Mouse (Mus musculus): ENCODE measurements around the gene Pip4p1. TPM values are rescaled to one million over a fixed set of nuclear protein-coding genes. Genes with fewer than 3 reads are reported as not detected.
A peak's percentile ranks its signal among the peaks of the same experiment; 100 is the strongest.
"Not testable (repeated sequence)": the region's sequence is repeated elsewhere in the genome, so short reads cannot be mapped to it uniquely, and the experiment has no call there.

Pip4p1 gene
- polyA plus RNA-seq, 1 experiment from 2014 or later: 99.5 TPM

GRCm38 (mm10) chr14:50929951-50930350, 705 bp downstream of the Pip4p1 start:
- peak overlapping the region; percentile 62 for H3K4me3 ChIP-seq (ENCODE audit: low read depth, low read length)
- H3K4me2 ChIP-seq (ENCODE audit: low read length): peak overlapping the region; percentile 77
- H3K9ac ChIP-seq (ENCODE audit: low read depth, low read length): peak overlapping the region; percentile 86
- H3K36me3 ChIP-seq (ENCODE audit: control insufficient read depth, insufficient read depth, low read length): peaks cover 17% of the 10 kb centered on the region
- 17% methylated on average over 10 of the region's 10 CpGs for WGBS
- no peaks in the 10 kb centered on the region for H3K9me3 ChIP-seq (replicated peaks; ENCODE audit: control insufficient read depth, low read length, poor library complexity, severe bottlenecking)
- H3K27me3 ChIP-seq (ENCODE audit: control insufficient read depth, insufficient read depth, low read depth, low read length): no peaks in the 10 kb centered on the region
- no peak for ATAC-seq
- peaks cover 29% of the 10 kb centered on the region for H3K4me1 ChIP-seq (ENCODE audit: control insufficient read depth, insufficient read depth, low read length)
- peak overlapping the region; percentile 84 for H3K27ac ChIP-seq (ENCODE audit: low read length)

- Histone ChIP-seq H3K36me3 (ENCODE audit: control insufficient read depth, insufficient read depth, low read length) (peaks cover 17% of the 10 kb centered on the region), H3K4me2 (ENCODE audit: low read length) (no peak overlapping the region), H3K27ac (ENCODE audit: low read length) (no peak overlapping the region), H3K9me3 (replicated peaks; ENCODE audit: control insufficient read depth, low read length, poor library complexity, severe bottlenecking) (no peaks in the 10 kb centered on the region), H3K9ac (ENCODE audit: low read depth, low read length) (no peak overlapping the region), H3K4me1 (ENCODE audit: control insufficient read depth, insufficient read depth, low read length) (peaks cover 36% of the 10 kb centered on the region), H3K27me3 (ENCODE audit: control insufficient read depth, insufficient read depth, low read depth, low read length) (no peaks in the 10 kb centered on the region), H3K4me3 (ENCODE audit: low read depth, low read length) (no peak overlapping the region)
- WGBS: 82% methylated on average over 3 of the region's 3 CpGs
- no peak for ATAC-seq
Measured at GRCm38 (mm10) chr14:50927366-50927765, 3.3 kb downstream of the Pip4p1 start.

- WGBS: 2% methylated on average over 38 of the region's 38 CpGs
- peak; percentile 71 for ATAC-seq
- peaks cover 17% of the 10 kb centered on the region for H3K36me3 ChIP-seq (ENCODE audit: control insufficient read depth, insufficient read depth, low read length)
Measured at GRCm38 (mm10) chr14:50925111-50925920, 5.3 kb downstream of the Pip4p1 start.

GRCm38 (mm10) chr14:50924281-50925064, 6.2 kb downstream of the Pip4p1 start, which contains the start of the genes Osgep and Apex1:
TSS of gene Osgep (minus strand) at chr14:50924893.
TSS of gene Apex1 (plus strand) at chr14:50924968.
- H3K27ac ChIP-seq (ENCODE audit: low read length): peak within 1 kb of the TSS; percentile 87
- H3K4me2 ChIP-seq (ENCODE audit: low read length): peak within 1 kb of the TSS; percentile 85
- H3K9ac ChIP-seq (ENCODE audit: low read depth, low read length): peak within 1 kb of the TSS; percentile 83
- under 1% methylated on average over 57 of the region's 57 CpGs for WGBS
- H3K36me3 ChIP-seq (ENCODE audit: control insufficient read depth, insufficient read depth, low read length): peaks cover 17% of the 10 kb centered on the region
- H3K4me3 ChIP-seq (ENCODE audit: low read depth, low read length): peak within 1 kb of the TSS; percentile 64
- peak; percentile 95 for ATAC-seq
- no peaks in the 10 kb centered on the region for H3K9me3 ChIP-seq (replicated peaks; ENCODE audit: control insufficient read depth, low read length, poor library complexity, severe bottlenecking)
- H3K27me3 ChIP-seq (ENCODE audit: control insufficient read depth, insufficient read depth, low read depth, low read length): no peaks in the 10 kb centered on the region
- H3K4me1 ChIP-seq (ENCODE audit: control insufficient read depth, insufficient read depth, low read length): peaks cover 23% of the 10 kb centered on the region

More at GRCm38 (mm10) chr14:50925111-50925920, 5.3 kb downstream of the Pip4p1 start:
- no peaks in the 10 kb centered on the region for H3K9me3 ChIP-seq (replicated peaks; ENCODE audit: control insufficient read depth, low read length, poor library complexity, severe bottlenecking)
- peak overlapping the region; percentile 87 for H3K27ac ChIP-seq (ENCODE audit: low read length)
- peak overlapping the region; percentile 64 for H3K4me3 ChIP-seq (ENCODE audit: low read depth, low read length)
- peak overlapping the region; percentile 85 for H3K4me2 ChIP-seq (ENCODE audit: low read length)
- peak overlapping the region; percentile 83 for H3K9ac ChIP-seq (ENCODE audit: low read depth, low read length)
- H3K4me1 ChIP-seq (ENCODE audit: control insufficient read depth, insufficient read depth, low read length): peaks cover 29% of the 10 kb centered on the region
- H3K27me3 ChIP-seq (ENCODE audit: control insufficient read depth, insufficient read depth, low read depth, low read length): no peaks in the 10 kb centered on the region

GRCm38 (mm10) chr14:50923437-50923836, 7.2 kb downstream of the Pip4p1 start:
- 79% methylated on average over 1 of the region's 1 CpGs for WGBS
- not testable (repeated sequence) for H3K9me3 ChIP-seq (replicated peaks; ENCODE audit: control insufficient read depth, low read length, poor library complexity, severe bottlenecking); H3K27ac ChIP-seq (ENCODE audit: low read length); ATAC-seq; H3K27me3 ChIP-seq (ENCODE audit: control insufficient read depth, insufficient read depth, low read depth, low read length)
- Histone ChIP-seq H3K4me2 (ENCODE audit: low read length) (peak overlapping the region; percentile 78), H3K9ac (ENCODE audit: low read depth, low read length) (peak overlapping the region; percentile 73; the same call in 1 of the 2 replicates), H3K36me3 (ENCODE audit: control insufficient read depth, insufficient read depth, low read length) (peaks cover 11% of the 10 kb centered on the region), H3K4me3 (ENCODE audit: low read depth, low read length) (peak overlapping the region; percentile 64), H3K4me1 (ENCODE audit: control insufficient read depth, insufficient read depth, low read length) (peaks cover 17% of the 10 kb centered on the region)

- no peak for ATAC-seq
- Histone ChIP-seq H3K9me3 (replicated peaks; ENCODE audit: control insufficient read depth, low read length, poor library complexity, severe bottlenecking) (no peaks in the 10 kb centered on the region), H3K4me1 (ENCODE audit: control insufficient read depth, insufficient read depth, low read length) (no peaks in the 10 kb centered on the region), H3K9ac (ENCODE audit: low read depth, low read length) (no peak overlapping the region), H3K4me3 (ENCODE audit: low read depth, low read length) (no peak overlapping the region), H3K36me3 (ENCODE audit: control insufficient read depth, insufficient read depth, low read length) (peaks cover 25% of the 10 kb centered on the region), H3K27me3 (ENCODE audit: control insufficient read depth, insufficient read depth, low read depth, low read length) (no peaks in the 10 kb centered on the region), H3K4me2 (ENCODE audit: low read length) (no peak overlapping the region), H3K27ac (ENCODE audit: low read length) (no peak overlapping the region)
- WGBS: 45% methylated on average over 3 of the region's 3 CpGs
Measured at GRCm38 (mm10) chr14:50911356-50911755, 19.3 kb downstream of the Pip4p1 start.

GRCm38 (mm10) chr14:50908126-50908525, 22.5 kb downstream of the Pip4p1 start:
- H3K9me3 ChIP-seq (replicated peaks; ENCODE audit: control insufficient read depth, low read length, poor library complexity, severe bottlenecking): no peaks in the 10 kb centered on the region
- WGBS: 83% methylated on average over 4 of the region's 4 CpGs
- no peak overlapping the region for H3K4me3 ChIP-seq (ENCODE audit: low read depth, low read length)
- no peak overlapping the region for H3K9ac ChIP-seq (ENCODE audit: low read depth, low read length)
- H3K27me3 ChIP-seq (ENCODE audit: control insufficient read depth, insufficient read depth, low read depth, low read length): no peaks in the 10 kb centered on the region
- ATAC-seq: no peak
- no peak overlapping the region for H3K27ac ChIP-seq (ENCODE audit: low read length)
- H3K4me1 ChIP-seq (ENCODE audit: control insufficient read depth, insufficient read depth, low read length): peaks cover 3% of the 10 kb centered on the region; the same call in 1 of the 2 replicates
- H3K4me2 ChIP-seq (ENCODE audit: low read length): no peak overlapping the region
- H3K36me3 ChIP-seq (ENCODE audit: control insufficient read depth, insufficient read depth, low read length): no peaks in the 10 kb centered on the region

- H3K27ac ChIP-seq (ENCODE audit: low read length); H3K4me3 ChIP-seq (ENCODE audit: low read depth, low read length); H3K9ac ChIP-seq (ENCODE audit: low read depth, low read length); H3K36me3 ChIP-seq (ENCODE audit: control insufficient read depth, insufficient read depth, low read length); H3K27me3 ChIP-seq (ENCODE audit: control insufficient read depth, insufficient read depth, low read depth, low read length); H3K9me3 ChIP-seq (replicated peaks; ENCODE audit: control insufficient read depth, low read length, poor library complexity, severe bottlenecking); ATAC-seq; H3K4me2 ChIP-seq (ENCODE audit: low read length); H3K4me1 ChIP-seq (ENCODE audit: control insufficient read depth, insufficient read depth, low read length): not testable (repeated sequence)
Measured at GRCm38 (mm10) chr14:50905327-50905726, 25.3 kb downstream of the Pip4p1 start.

GRCm38 (mm10) chr14:50904828-50905129, 25.9 kb downstream of the Pip4p1 start:
- no peaks in the 10 kb centered on the region for H3K9me3 ChIP-seq (replicated peaks; ENCODE audit: control insufficient read depth, low read length, poor library complexity, severe bottlenecking)
- H3K4me3 ChIP-seq (ENCODE audit: low read depth, low read length): no peak overlapping the region
- H3K9ac ChIP-seq (ENCODE audit: low read depth, low read length): no peak overlapping the region
- no peaks in the 10 kb centered on the region for H3K27me3 ChIP-seq (ENCODE audit: control insufficient read depth, insufficient read depth, low read depth, low read length)
- no peak for ATAC-seq
- 87% methylated on average over 4 of the region's 4 CpGs for WGBS
- peaks cover 3% of the 10 kb centered on the region; the same call in 1 of the 2 replicates for H3K4me1 ChIP-seq (ENCODE audit: control insufficient read depth, insufficient read depth, low read length)
- no peaks in the 10 kb centered on the region for H3K36me3 ChIP-seq (ENCODE audit: control insufficient read depth, insufficient read depth, low read length)
- no peak overlapping the region for H3K27ac ChIP-seq (ENCODE audit: low read length)
- no peak overlapping the region for H3K4me2 ChIP-seq (ENCODE audit: low read length)

Measured in midbrain, embryonic 16.5 days (tissue).